Mouse (Mus musculus) liver, adult 2 months (tissue): ENCODE results near the gene Dsp. TPM values are rescaled to one million over a fixed set of nuclear protein-coding genes. Genes with fewer than 3 reads are reported as not detected.

ENCODE experiments used
- DNase-seq: peaks from one replicate; pipeline ENCODE4 v3.0.0-alpha.2; 2011; ENCODE audit warnings: low read depth, low spot score; ENCODE audit errors: extremely low read depth
- H3K27ac ChIP-seq: fragments of 200-500 bp; replicated peaks from 2 replicates; pipeline ENCODE4 v1.5.1; 2012; ENCODE audit warnings: low read depth, mild to moderate bottlenecking, control low read depth, inconsistent platforms, low read length; ENCODE audit not compliant: insufficient read depth
- H3K27me3 ChIP-seq: fragments of 200-500 bp; 2 replicates; pipeline ENCODE4 v1.6.1; 2012; ENCODE audit warnings: mild to moderate bottlenecking, moderate library complexity, low read length, inconsistent platforms; ENCODE audit not compliant: control insufficient read depth, insufficient read depth
- H3K36me3 ChIP-seq: fragments of 200-500 bp; 2 replicates; pipeline ENCODE4 v1.6.1; 2012; ENCODE audit warnings: low read length, inconsistent platforms; ENCODE audit not compliant: control insufficient read depth, insufficient read depth
- H3K4me1 ChIP-seq: fragments of 200-500 bp; 2 replicates; pipeline ENCODE4 v1.6.1; 2011; ENCODE audit warnings: low read length; ENCODE audit not compliant: control insufficient read depth, insufficient read depth
- H3K4me3 ChIP-seq: fragments of 200-500 bp; 2 replicates; pipeline ENCODE4 v1.5.1; 2011; ENCODE audit warnings: low read depth, mild to moderate bottlenecking, control low read depth, low read length, moderate library complexity; ENCODE audit not compliant: insufficient read depth
- H3K79me2 ChIP-seq: fragments of 200-500 bp; 2 replicates; pipeline ENCODE4 v1.6.1; 2012; ENCODE audit warnings: inconsistent platforms, mild to moderate bottlenecking, low read length, moderate library complexity; ENCODE audit not compliant: control insufficient read depth, insufficient read depth
- H3K9ac ChIP-seq: fragments of 200-500 bp; 2 replicates; pipeline ENCODE4 v1.6.1; 2012; ENCODE audit warnings: low read depth, mild to moderate bottlenecking, control low read depth, inconsistent platforms, low read length
- CTCF ChIP-seq: fragments of 200-500 bp; IDR thresholded peaks from 2 replicates; pipeline ENCODE4 v1.5.1; 2011; ENCODE audit warnings: low read depth, low read length, control low read depth
- POLR2A ChIP-seq: fragments of 200-500 bp; IDR thresholded peaks from 2 replicates; pipeline ENCODE4 v1.6.1; 2011; ENCODE audit warnings: low read length, control low read depth; ENCODE audit not compliant: insufficient read depth; ENCODE audit errors: extremely low read depth
- WGBS: fragments of 180-500 bp; shearing (Covaris S2); methylation state at CpG from one replicate; pipeline ENCODE4 v1.1.7; 2018; 5-methylcytosine and 5-hydroxymethylcytosine counted together
- polyA plus RNA-seq: library from polyadenylated mRNA; depleted of rRNA; stranded (reverse); fragments of >200 nt; gene quantifications from 2 replicates; pipeline ENCODE4 v1.2.3, GENCODE M21; 2012; rRNA removed
- total RNA-seq: library from RNA; depleted of rRNA; stranded (reverse); fragments of >200 nt; gene quantifications from 2 replicates; pipeline ENCODE4 v1.2.3, GENCODE M21; 2014; rRNA removed

Dsp gene
- total and polyA plus RNA-seq, 2 experiments = 5.8 to 20.1 TPM

- Histone ChIP-seq H3K36me3 (no peaks in the 10 kb centered on the region), H3K79me2 (no peaks in the 10 kb centered on the region), H3K4me1 (no peaks in the 10 kb centered on the region), H3K9ac (no peak overlapping the region), H3K27me3 (no peaks in the 10 kb centered on the region), H3K27ac (no peak overlapping the region), H3K4me3 (no peak overlapping the region)
- no peak for TF ChIP-seq POLR2A
- TF ChIP-seq CTCF = no peak
- 69% methylated on average over 5 of the region's 5 CpGs for WGBS
- DNase-seq = no peak
These were observed 97.1 kb downstream of the Dsp start for GRCm38 (mm10) chr13:38248151-38248550.

Other genes starting within 250 kb of the Dsp start
- gene Ssr1, start 157.1 kb upstream of the Dsp start, total RNA-seq = 24.2 and 25.6 TPM in 2 replicates
- 5.9 and 6.9 TPM in 2 replicates for gene Ssr1, start 157.1 kb upstream of the Dsp start, polyA plus RNA-seq
- 11.1 and 15.9 TPM in 2 replicates for gene Riok1, start 114.3 kb upstream of the Dsp start, total RNA-seq
- 4.3 and 8.0 TPM in 2 replicates for gene Riok1, start 114.3 kb upstream of the Dsp start, polyA plus RNA-seq
- gene Cage1, start 114.2 kb upstream of the Dsp start, total RNA-seq = 0.54 and 0.55 TPM in 2 replicates
- gene Cage1, start 114.2 kb upstream of the Dsp start, polyA plus RNA-seq = 0.06 and 0.17 TPM in 2 replicates
- gene Snrnp48, start 53.6 kb downstream of the Dsp start, total RNA-seq = 17.7 TPM in 2 replicates
- gene Snrnp48, start 53.6 kb downstream of the Dsp start, polyA plus RNA-seq = 12.8 and 15.8 TPM in 2 replicates
- gene Bmp6, start 193.8 kb downstream of the Dsp start, total RNA-seq = 2.9 and 4.0 TPM in 2 replicates
- gene Bmp6, start 193.8 kb downstream of the Dsp start, polyA plus RNA-seq = 2.6 and 3.3 TPM in 2 replicates